Mouse (Mus musculus): ENCODE results near the gene Ms4a15. TPM values are rescaled to one million over a fixed set of nuclear protein-coding genes. Genes with fewer than 3 reads are reported as not detected.

Ms4a15 gene
- not detected for total RNA-seq (2021)

DNA sequence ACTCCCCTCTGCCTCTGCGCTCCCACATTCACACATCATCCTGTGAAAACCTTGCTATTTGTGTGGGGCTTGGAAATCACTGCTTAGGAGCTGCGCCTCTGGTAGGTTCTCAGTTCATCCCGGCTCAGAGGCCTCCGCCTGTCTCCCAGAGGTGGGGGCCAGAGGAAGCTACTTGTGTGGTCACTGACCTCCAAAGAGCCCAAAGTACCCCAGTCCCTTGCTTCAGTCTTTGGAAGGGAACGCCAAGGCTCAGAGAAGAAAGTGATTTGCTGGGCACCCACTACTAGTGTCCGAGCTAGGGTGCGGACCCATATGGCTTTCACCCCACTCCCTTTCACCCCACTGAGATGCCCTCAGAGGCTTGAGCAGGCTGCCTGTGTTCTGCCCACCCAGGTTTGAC, at the start of gene Ms4a15:
Ms4a15 (minus strand) TSS at position 101 of the 400 bp plus-strand sequence.
- no peak for DNase-seq

DNA sequence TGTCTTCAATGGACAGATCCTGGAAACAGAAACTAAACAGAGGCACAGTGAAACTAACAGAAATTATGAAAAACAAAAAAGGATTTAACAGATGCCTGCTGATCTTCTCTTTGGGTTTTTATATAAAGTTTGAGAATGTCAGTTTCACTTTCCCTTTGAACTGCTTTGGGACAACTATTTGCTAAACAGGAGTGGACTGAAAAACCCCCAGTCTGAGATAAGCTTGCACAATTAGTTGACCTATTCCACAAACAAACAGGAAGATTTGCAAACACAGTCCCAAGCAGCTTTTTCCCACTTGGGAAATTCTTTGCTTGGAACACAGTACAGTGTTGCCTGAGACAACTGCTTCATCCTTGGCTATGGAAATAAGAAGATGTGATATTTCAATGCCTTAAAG, 44.5 kb upstream of the Ms4a15 start:
- DNase-seq, result no peak

DNA sequence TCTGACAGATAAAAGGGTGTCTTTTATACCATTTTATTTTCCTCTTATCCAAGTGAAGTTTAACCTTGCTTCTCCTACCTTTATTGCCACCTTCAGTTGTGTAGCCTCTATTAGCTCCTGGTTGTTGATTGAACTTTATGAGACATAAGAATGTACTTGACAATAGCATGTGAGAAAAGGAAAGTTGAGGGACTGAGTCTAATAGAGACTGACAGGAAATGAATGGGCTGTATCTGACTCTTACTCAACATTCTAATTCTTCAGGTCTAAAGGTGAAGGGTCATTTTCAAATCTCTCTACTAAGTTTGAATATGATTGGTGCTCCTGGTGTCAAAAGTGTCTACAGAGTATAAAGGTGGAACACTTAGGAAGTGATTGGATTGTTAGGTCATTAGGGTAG, 29.3 kb upstream of the Ms4a15 start:
- no peak for DNase-seq

DNA sequence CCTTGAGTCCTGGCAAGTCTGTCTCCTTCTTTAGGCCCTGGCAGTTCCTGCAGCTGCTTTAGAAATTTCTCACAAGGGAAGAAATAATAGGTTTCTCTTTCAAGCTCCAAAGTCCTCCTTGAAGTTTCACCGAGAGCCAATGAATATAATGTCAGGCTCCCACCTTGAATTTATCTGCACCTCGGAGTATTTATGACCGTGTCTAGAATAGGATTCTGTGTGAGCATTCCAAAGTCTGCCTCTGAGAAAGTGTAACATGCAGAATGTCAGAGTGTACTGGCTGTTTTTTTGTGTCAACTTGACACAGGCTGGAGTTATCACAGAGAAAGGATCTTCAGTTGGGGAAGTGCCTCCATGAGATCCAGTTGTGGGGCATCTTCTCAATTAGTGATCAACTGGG, 24.8 kb upstream of the Ms4a15 start, which contains the start of gene Ms4a18:
Ms4a18 (minus strand) TSS at position 141 of the 400 bp plus-strand sequence.
- DNase-seq, result no peak

DNA sequence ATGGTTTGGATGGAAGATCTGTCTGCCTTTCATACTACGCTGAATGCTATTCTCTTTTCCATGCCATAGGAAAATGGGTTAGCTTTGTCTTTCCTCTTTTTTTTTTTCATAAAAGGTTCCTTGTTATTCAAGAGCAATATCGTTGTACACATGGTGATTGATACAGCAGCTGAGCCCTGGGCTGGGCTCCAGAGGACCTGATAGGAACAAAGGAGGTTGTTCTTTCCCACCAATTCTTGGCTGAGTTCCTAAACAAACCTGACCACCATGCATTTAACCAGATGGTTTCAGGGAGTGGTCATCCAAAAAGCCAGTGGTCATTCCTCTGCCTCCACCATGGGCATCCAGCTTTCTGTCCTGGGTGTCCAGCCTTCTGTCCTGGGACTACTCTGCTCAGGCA, 24.2 kb upstream of the Ms4a15 start:
- DNase-seq, result no peak

DNA sequence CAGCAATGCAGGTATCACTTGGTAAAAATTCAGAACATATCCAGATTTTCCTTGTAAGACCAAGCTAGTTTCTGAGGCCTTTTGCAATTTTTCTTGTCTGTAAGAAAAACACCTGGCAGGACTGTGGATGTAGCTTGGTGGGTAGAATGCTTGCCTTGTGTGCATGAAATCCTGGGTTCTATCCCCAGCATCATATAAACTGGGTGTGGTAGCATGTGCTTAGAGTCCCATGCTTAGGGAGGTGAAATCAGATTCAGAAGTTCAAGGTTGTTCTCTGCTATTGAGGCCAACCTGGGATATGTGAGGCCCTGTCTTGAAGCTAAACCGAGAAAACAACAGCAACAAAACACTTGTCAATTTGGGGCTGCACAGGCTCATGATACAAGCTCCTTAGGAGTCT, 22.9 kb upstream of the Ms4a15 start:
- no peak for DNase-seq

DNA sequence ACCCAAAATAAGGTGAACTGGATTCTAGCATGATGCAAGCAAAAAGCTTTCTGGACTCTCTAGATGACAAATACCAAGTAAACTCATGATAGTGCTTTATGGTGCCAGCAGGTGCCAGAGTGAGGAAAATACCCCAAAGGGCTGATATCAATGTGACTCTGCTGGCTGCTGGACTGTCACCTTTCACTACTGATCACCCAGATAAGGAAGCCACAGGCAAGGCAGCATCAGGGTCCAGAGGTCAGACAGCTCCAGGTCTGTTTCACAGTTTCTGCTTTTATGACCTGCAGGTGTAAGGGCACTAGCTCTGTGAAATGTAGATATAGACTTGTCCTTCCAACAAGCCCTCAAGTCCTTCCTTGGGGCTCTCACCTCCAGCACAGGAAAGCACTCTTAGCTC, 22.4 kb upstream of the Ms4a15 start:
- DNase-seq, result no peak

DNA sequence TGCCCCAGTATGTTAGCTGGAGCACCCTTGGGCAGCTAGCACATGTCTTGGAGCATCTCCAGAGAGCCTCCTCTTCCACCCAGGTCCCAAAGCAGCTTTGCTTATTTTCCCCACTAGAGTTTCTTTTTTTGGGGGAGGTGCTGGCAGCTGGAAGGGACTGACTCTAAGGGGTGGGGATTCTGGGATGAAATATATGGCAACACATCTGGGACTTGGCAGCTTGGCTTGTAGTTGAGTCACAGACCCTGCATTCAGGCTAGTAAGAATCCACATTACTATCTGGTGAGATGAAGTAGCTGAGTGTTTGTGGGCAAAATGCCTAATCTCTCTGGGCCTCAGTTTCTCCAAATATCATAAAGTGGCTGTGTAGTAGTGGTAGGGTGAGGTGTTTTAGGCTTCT, 1.1 kb downstream of the Ms4a15 start:
- no peak for DNase-seq

DNA sequence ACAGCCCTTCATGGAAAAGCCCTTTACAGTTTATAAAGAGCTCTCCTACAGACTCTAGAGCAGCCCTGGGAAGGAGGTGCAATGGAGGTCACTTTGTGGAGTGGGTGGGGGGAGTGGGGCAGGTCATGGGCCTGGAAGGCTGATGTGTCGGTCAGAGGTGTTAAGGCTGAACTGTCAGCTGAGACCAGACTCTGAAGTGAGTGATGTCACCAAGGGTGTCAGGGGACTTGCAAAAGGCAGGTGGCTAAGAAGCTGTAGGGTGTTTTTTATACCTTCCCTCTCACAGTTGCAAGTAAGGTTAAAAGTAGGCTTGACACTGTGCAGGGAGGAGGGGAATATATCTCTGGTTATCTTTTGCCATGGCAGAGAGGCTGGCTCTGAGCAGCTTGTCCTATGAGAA, 2.3 kb downstream of the Ms4a15 start:
- DNase-seq, result no peak

DNA sequence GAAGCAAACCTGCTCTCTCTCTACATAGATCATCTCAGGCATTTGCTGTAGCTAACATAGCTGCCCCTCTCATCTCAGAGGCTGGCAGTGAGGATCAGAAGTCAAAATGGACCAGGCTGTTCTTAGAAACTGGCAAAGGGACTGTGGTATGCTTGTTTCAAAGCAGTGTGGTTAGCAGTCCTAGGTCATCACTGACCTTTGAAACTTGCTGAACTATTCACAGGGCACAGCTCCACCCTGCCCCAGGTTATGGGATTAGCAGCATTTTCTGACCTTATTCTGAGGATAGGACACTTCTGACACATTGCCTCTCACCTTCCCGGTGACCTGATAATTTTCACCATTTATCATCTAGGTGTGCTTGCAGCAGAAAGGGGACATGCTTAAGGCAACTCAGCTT, 4.5 kb downstream of the Ms4a15 start:
- no peak for DNase-seq

DNA sequence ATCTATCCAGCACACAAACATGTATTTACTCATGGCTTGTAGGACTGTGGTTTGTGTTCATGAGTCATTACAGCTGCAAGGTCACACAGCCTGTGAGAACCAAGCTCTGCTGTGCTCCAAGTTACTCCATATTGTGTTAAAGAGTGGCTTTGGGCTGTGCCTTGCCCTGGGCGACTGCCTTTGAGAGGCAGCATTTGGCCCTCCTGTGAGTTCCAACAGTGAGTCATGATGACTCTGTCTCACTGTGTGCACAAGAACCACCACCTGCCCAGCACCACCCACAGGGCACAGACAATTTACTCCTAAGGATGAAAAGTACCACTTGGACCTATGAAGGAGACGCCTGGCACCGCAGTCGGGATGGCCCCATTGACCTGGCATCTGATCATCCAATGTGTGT, 7.2 kb downstream of the Ms4a15 start:
- no peak for DNase-seq

DNA sequence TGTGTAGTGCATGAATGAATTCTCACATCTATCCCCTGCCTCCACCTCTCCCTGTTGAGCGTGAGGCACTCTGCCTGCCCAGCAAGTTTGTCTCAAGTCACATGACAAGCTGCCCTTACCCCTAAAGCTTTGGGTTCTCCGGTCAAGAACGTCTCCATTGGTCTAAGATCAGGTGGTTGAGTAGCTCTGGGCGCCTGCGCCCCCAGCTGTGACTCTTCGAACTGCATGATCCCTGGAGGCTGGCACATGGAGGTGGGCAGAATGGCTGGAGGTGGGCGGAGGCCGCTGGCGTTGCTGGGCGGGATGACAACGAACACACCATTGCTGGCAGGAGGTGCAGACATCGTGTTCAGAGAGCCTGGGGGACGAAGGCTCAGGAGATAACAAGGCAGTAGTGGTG, 8.5 kb downstream of the Ms4a15 start:
- no peak for DNase-seq

DNA sequence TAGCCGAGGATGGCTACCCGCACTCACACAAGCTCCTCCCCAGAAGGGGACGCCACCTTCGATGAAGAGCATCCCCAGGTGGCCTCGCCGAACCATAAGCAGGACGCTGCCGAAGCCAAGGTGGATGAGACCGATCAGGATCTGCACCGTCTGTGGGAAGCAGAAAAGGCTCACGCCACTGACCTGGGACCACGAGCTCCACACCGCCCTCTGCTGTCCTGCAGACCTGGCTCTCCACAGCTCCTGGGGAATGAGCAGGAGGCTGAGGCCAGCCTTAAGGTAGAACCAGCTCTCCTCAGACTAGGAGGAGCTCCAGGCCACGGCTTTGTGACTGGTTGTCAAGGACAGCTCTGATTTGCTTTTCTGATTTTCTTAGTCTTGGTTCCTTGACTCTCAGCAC, 9.9 kb downstream of the Ms4a15 start:
- DNase-seq, result no peak

DNA sequence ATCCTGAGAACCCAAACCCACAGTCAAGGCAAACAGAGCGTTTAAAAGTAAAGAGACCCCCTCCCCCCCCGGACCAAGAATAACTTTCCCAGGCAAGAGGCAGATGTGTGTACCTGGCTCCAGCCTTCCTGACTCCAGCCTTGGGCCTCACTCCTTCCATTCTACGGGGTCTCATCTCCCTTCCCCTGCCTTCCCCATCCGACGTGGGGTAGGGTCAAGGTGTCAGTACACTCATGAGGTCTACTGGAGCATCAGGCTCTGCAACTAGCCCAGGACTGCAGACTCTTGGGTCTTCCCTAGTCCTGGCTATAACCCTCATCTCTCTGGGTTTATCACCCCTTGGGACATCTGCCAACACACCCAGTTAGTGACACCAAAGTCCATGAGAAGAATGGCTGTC, 12.8 kb downstream of the Ms4a15 start:
- DNase-seq, result no peak

DNA sequence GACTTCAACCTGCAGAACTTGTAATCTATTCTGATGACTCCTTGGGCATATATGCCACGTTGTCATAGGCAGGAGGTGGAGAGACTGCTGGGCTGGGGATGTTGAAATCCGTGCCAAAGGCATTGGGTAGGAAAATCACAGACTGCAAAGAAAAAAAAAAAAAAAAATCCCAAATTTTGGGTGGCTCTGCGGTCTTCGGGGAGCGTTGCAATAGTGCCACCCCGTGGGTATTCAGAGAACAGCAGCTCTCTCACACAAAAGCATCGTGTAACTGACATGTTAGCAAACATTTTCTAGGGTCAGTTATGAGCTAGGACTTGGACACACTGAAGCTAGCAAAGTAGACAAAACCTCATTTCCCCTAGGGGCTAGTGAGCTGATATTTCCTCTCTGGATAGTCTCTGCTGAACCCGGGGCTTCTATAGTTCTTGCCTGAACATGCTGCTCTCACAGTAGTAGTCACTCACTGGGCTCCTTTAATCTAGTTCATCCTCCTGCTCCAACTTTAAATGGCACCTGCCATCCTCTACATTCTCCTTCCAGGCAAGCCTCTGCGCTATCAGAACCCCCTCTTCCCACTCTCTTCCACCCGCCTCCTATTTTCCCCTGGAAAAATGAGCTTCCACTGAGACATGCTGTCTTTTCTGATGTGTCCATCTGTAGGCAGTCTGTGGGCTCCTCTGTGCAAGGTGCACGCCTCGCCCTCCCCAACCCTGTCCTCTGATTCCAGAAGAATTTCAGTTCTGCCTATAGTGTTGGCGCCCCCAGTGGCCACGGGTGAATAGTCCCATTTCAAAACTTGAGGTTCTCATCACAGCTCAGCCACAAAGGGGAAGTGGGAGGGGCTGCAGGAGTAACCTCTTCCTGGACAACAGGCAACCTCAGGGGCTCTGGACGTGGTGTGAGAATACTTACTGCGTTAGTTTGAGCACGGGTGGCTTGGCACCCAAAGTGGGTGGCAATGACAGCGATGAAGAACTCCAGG, 13.6 kb downstream of the Ms4a15 start:
- DNase-seq, result peak; percentile 54 to 60

DNA sequence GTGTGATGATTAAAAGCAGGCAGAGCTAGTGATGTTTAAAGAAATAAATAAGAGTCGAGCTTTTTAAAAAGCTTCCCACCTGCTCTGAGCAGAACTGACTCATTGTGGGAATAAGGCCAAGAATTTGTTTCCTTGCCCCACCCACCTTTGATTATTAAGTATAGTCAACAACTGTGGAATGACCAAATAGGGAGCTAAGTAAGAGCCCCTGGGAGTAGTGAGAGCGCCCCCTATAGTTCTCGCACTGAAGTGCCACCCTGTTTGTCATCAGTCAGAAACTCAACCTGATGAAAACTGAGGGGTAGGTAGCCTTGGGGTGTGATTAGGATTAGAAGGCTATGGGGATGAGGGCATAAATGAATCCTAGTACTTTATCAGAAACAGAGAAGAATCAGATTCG, 16.7 kb downstream of the Ms4a15 start:
- no peak for DNase-seq

DNA sequence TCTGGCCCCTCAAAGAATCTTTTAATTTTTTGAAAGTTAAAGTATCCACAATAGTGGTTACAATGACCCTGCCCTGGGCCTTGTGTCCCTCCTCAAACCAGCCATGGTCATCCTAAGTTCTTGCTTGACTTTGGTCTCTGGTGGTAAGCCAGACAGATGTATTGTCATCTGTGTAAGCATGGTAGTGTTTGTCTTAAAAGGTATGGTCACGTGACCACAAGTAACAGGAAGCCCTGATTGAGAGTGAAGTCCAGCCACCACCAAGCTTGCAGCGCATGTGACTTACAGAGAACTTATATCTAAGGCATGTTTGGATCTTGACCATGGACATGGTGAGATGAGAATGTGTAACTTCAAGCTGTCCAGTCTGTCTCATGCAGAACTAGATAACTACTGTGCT, 17.9 kb downstream of the Ms4a15 start:
- DNase-seq, result no peak

DNA sequence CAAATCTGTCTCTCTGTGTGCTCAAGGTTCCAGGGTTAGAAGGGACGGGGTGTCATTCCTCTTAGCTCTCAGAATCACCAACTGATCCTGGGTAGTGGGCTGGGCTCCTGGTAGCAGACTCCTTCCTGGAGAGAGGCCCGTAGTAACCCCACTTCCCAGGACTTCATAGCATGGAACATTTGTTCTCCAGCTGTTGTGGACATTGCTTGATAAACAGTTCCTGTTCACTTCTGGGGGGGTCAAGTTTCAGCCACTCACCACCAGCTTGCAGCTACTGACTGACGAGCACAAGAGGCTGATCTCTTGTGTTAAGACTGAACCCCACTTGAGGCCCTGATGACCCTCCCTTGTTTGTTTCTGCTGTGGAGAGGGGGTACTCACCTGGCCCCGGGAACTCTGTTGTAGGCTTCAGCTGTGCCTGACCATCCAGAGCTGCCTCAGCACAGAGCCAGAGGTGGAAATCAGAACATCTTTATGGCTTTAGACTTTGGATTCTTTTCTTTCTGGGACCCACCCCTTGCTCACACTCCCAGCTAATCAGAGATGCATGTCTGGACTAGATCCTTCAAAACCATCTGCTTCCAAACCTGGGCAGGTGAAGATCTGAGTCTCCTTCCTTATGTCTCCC, 18.7 kb downstream of the Ms4a15 start, which contains the start of gene Ms4a10:
Ms4a10 (minus strand) TSS at position 433 of the 628 bp plus-strand sequence.
- no peak for DNase-seq

DNA sequence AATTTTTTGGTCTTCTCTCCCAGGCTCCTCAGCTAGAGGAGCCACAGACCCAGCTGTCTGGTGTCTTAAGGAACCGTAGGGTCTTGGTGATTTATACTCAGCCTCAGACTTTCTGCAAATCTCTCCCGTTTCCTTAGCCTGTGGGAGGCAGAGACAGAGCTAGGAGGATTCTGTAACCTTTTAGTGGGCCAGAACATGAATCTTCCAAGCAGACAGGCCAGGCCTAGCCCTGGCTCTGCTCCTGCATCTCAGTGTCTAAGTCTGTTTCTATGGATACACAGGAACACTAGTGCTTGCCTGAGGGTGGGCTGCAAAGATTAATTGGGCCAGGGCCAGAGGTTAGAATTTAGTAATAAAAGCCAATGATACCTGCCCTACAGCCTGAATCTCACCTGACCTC, 19.9 kb downstream of the Ms4a15 start:
- DNase-seq, result no peak

DNA sequence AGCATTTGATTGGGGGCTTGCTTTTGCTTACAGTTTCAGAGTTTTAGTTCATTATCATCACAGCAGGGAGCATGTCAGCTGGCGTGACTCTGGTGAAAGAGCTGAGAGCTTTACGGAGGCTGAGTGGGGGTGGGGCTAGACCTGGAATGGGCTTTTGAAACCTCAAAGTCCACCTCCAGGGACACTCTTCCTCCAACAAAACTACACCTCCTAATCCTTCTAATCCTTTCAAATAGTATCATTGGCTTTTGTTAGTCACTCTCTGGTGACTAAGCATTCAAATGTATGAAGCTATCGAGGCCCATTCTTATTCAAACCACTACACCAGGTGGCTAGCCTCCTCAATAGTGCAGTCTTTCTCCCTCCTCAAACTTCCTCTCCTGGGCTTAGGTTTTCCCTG, 20.4 kb downstream of the Ms4a15 start:
- no peak for DNase-seq

DNA sequence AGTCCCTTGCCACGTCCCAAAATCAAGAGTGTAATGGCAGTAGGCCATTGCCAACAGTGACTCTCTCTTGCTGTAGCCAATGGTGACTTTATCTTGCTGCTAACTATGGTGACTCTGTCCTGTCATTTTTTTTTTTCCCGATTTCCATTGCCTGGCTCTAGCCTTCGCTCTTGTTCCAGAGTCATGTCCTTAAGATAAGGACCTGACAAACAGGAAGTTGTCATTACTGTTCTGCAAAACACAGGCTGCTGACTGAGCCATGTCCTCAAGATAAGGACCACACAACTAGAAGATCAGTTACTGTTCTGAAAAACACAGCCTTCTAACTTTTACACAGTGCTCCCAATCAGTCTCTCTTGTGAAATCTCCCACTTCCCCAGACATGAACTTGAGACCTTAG, 22.6 kb downstream of the Ms4a15 start:
- no peak for DNase-seq

DNA sequence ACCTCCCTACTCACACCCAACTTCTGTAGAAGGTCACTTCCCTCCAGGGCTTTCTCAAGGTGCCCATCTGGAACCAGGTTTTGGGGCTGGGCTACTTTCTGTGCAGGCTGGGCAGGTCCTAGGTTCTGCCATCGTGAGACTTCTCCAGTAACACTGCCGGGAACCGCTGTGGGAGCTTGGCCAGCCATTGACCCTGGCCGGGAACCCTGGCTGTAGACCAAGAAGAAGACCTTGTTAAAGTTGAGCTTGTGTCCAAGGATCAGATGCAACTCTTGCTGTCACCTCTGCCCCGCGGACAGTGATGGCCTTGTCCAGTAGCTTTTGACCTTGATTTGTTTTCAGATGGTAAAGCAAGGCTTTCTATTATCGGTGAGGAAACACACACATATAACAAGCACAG, 24.5 kb downstream of the Ms4a15 start:
- DNase-seq, result no peak

DNA sequence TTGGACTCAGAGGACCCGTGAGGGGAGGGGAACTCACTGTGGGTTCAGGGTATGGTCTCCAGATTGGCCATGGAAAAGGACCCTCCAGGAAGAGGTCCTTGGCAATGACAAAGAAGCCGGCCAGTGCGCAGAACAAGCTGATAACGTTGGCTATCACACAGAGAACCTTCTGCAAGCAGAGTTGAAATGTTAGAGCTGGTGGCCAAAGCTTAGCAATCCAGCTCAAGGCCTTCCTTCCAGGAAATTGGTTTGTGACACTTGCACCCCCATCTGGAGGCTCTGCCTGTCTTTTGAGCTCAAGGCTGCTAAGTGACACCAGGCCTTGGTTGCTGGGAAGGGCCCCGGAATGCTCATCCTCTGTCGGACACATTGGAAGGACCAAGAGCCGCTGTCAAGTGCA, 27.3 kb downstream of the Ms4a15 start:
- no peak for DNase-seq

DNA sequence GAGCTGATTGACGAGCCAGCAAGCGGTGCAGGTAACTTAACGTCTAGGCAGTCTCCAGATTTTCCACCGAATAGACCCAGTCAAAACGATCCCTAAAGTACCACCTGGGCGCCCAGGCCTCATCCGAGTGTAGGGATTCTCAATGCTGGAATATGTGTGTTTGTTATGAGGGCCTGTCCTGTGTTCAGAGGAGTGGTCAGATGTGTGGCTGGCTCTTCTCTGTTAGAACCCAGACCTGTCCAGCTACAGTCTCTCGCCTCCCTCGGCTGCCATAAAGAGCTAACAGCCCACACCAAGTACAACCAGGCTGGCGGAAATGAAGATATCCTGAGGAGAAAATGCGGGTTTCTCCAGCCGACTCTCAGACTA, 33.1 kb downstream of the Ms4a15 start:
- no peak for DNase-seq

All from layer of hippocampus, postnatal 36 days (tissue).